Mouse (Mus musculus) G1E (cell line): ENCODE measurements around the gene Kank1. TPM values are rescaled to one million over a fixed set of nuclear protein-coding genes. Genes with fewer than 3 reads are reported as not detected.
A peak's percentile ranks its signal among the peaks of the same experiment; 100 is the strongest.

Experiments used
- ATAC-seq: 2 replicates; pipeline ENCODE4 v1.8.0; 2016; ENCODE audit warnings: mild to moderate bottlenecking; ENCODE audit not compliant: insufficient number of reproducible peaks, poor library complexity, low FRiP score, severe bottlenecking; ENCODE audit errors: extremely low read depth
- DNase-seq: peaks from one replicate; pipeline ENCODE4 v3.0.0; 2012; ENCODE audit warnings: low spot score
- H3K27me3 ChIP-seq: 2 replicates; pipeline ENCODE4 v1.6.1; 2012; ENCODE audit warnings: mild to moderate bottlenecking, low read length, inconsistent platforms; ENCODE audit not compliant: insufficient read depth
- H3K36me3 ChIP-seq: replicated peaks from 2 replicates; pipeline ENCODE3; 2012; ENCODE audit warnings: mild to moderate bottlenecking, inconsistent platforms
- H3K4me1 ChIP-seq: 2 replicates; pipeline ENCODE4 v1.6.1; 2012; ENCODE audit warnings: low read depth, low read length, inconsistent platforms, mixed read lengths; ENCODE audit not compliant: insufficient read depth
- H3K4me3 ChIP-seq: 2 replicates; pipeline ENCODE4 v1.5.1; 2012; ENCODE audit warnings: low read depth, mild to moderate bottlenecking, inconsistent platforms, low read length, moderate library complexity, mixed read lengths
- H3K9me3 ChIP-seq: replicated peaks from 2 replicates; pipeline ENCODE4 v1.6.1; 2012; ENCODE audit warnings: inconsistent platforms
- CTCF ChIP-seq: IDR thresholded peaks from 2 replicates; pipeline ENCODE4 v1.5.1; 2012; ENCODE audit warnings: low read depth, low read length, inconsistent platforms, mixed read lengths
- GATA1 ChIP-seq: IDR thresholded peaks from 2 replicates; pipeline ENCODE4 v1.6.1; 2012; ENCODE audit warnings: borderline replicate concordance, low read length, inconsistent platforms, mixed read lengths
- GATA2 ChIP-seq: IDR thresholded peaks from 2 replicates; pipeline ENCODE4 v1.6.1; 2012; ENCODE audit warnings: low read depth, low read length, inconsistent platforms, borderline replicate concordance
- POLR2AphosphoS5 ChIP-seq: IDR thresholded peaks from 2 replicates; pipeline ENCODE4 v1.6.1; 2012; ENCODE audit warnings: low read depth, low read length, inconsistent platforms; ENCODE audit not compliant: insufficient replicate concordance
- TAL1 ChIP-seq: conservative IDR thresholded peaks from 2 replicates; pipeline ENCODE4 v1.6.1; 2012; ENCODE audit warnings: low read depth, low read length, inconsistent platforms, mixed read lengths
- polyA plus RNA-seq: library from polyadenylated mRNA; stranded (reverse); fragments of >175 nt; gene quantifications from 2 replicates; pipeline ENCODE4 v1.2.3, GENCODE M21; 2012
- total RNA-seq, 2 experiments: library from RNA; stranded (forward) in 1 of 2; stranded (reverse) in 1 of 2; fragments of 200-1000 nt in 1 of 2; fragments of >200 nt in 1 of 2; fragmentation: Nextera tagmentation in 1 of 2; gene quantifications; 2 replicates each; pipeline ENCODE4 v1.2.3; 2014 to 2017

Kank1 gene
- total and polyA plus RNA-seq, 3 experiments = 0.22 TPM; not detected in 2

DNA sequence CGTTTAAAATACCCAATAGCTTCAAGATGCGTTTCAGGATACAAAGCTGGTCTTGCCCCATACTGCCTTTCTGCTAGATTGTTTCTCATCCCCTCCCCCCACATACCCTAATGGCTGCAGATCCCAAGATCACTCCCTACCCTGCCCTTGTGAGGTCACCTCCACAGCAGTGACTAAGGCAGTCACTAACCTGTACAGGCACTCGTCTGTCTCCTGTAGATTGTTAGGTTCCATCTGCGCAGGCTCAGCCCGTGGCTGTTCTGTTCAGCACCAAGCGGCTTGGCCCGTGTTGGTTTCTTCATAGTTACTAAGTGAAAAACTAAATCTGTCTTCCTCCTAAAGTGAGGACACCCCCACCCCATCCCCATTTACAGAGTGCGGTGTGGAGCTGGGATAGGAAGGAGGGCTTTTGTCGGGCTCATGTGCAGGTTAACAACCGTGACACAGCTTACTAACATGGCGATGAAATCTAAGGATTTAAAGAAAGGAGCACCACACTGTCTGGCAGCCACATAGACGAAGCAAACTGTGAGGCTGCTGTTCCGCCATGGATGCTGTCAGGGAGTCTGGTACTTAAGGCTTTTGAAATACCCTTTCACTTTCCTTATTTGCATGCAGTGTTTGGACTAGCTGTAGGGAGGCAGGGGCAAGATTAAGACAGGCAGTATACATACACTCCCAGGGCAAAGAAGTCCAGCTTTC, 163.6 kb downstream of the Kank1 start:
- H3K36me3 ChIP-seq = no peaks in the 10 kb centered on the region
- DNase-seq (no peak), ATAC-seq (no peak)
- H3K9me3 ChIP-seq = peaks cover 62% of the 10 kb centered on the region
- no peaks in the 10 kb centered on the region for H3K4me1 ChIP-seq
- H3K27me3 ChIP-seq = no peaks in the 10 kb centered on the region
- TF ChIP-seq GATA1 (no peak), CTCF (no peak), GATA2 (no peak)
- H3K4me3 ChIP-seq = no peak overlapping the region

DNA sequence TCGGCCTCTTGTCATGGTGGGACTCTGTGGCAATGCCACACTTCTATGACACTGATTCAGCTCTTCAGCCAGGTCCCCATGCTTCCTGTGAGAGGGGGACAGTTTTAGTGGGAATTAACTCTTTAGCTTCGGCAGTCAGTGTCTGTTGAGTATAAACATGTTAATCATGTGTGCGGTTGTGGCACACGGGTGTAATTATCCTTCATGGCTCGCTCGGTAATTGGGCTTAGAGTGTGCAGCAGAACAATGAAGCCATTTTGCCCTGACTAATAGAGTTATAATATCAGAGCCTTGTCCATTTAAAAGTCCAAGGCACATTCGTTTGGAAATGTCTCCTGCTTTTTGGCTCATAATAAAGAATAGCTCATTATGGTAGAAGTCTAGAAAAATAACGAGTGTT, 164.7 kb downstream of the Kank1 start:
- ATAC-seq = no peak
- H3K4me3 ChIP-seq = no peak overlapping the region
- no peaks in the 10 kb centered on the region for H3K4me1 ChIP-seq
- peaks cover 57% of the 10 kb centered on the region for H3K9me3 ChIP-seq
- TF ChIP-seq POLR2AphosphoS5 (no peak), CTCF (no peak), GATA1 (no peak), TAL1 (no peak), GATA2 (no peak)
- H3K27me3 ChIP-seq = no peaks in the 10 kb centered on the region
- no peaks in the 10 kb centered on the region for H3K36me3 ChIP-seq
- DNase-seq = no peak

DNA sequence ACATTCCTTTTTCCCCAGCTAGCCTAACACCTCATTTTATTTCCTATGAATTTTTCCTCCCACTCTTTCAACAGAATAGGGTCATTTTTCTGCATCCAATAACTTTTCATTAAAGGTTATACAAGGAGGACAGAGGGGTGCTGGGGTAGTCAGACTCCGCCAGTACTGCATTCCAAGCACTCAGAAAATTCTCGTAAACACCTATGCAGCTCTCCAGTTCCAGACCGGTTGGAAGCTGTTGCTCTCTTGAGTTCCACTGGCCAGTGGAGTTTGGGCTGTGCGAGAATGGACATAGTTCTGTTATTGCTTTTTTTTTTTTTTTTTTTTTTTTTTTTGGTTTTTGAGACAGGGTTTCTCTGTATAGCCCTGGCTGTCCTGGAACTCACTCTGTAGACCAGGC, 167.4 kb downstream of the Kank1 start:
- H3K4me1 ChIP-seq = no peaks in the 10 kb centered on the region
- no peak for ATAC-seq
- no peak overlapping the region for H3K4me3 ChIP-seq
- peaks cover 55% of the 10 kb centered on the region for H3K9me3 ChIP-seq
- no peak for DNase-seq
- H3K27me3 ChIP-seq = no peaks in the 10 kb centered on the region
- TF ChIP-seq POLR2AphosphoS5 (no peak), TAL1 (no peak), GATA2 (no peak), CTCF (no peak), GATA1 (no peak)
- no peaks in the 10 kb centered on the region for H3K36me3 ChIP-seq

DNA sequence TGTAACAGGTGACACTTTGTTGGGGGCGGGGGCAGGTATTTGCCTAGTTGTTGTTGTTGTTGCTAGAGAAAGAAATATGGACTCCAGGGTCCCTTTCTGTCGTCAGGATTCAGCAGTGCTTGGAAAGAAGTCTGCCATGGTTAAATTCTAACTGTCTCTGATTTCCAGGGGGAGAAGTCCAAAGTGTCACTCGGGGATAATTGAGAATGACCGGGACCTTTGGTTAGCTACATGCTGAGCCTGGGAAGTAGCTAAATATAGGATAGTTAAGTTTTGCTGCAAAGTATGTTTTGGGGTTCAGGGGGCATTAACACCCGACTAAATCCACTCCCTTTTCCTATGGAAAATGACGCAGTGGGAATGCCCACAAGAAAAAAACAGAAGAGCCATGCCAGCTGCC, 169.2 kb downstream of the Kank1 start:
- Histone ChIP-seq H3K9me3 (peaks cover 63% of the 10 kb centered on the region), H3K4me1 (no peaks in the 10 kb centered on the region), H3K27me3 (no peaks in the 10 kb centered on the region; the same call in 1 of the 2 replicates), H3K36me3 (no peaks in the 10 kb centered on the region), H3K4me3 (no peak overlapping the region)
- ATAC-seq (no peak), DNase-seq (no peak)
- TF ChIP-seq GATA2 = no peak
- no peak for TF ChIP-seq GATA1
- no peak for TF ChIP-seq TAL1

DNA sequence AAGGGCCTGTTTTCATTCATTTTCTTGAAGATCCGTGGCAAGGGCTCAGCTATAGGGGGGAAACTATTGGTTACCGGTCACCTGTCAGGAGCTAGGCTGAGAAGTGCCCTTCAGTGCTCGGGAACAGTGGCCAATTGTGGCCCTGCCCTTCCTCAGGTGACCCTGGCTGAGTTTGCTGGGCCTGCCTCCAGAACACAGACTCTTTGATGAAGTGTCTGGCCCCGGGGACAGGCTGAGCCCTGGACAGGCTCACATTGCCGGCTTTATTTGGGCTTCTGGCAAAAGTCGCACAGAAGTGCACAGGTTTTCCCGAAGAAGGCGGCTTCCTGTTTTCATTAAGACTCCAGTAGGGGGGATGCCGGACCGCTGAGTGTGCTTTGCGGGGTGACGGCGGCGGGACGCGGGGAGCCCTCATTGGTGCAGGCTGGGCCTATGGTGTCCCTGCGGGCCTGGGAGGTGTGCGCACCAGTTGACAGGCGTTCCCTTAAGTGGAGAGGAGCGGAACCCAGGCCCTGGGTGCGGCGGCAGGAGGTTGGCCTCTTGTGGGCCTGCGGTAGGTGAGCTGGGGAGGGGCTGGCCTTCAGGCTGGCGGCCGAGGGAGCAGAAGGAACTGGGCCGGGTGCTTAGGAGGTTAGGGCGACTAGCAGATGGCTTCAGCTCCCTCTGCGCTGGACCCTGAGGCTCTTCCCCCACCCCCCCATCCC, 169.9 kb downstream of the Kank1 start:
- peak overlapping the region; percentile 7; the same call in 1 of the 2 replicates for H3K4me3 ChIP-seq
- ATAC-seq (no peak), DNase-seq (no peak)
- no peaks in the 10 kb centered on the region for H3K36me3 ChIP-seq
- no peaks in the 10 kb centered on the region; the same call in 1 of the 2 replicates for H3K27me3 ChIP-seq
- peaks cover 64% of the 10 kb centered on the region for H3K9me3 ChIP-seq
- TF ChIP-seq GATA1 (no peak), TAL1 (no peak), CTCF (no peak), POLR2AphosphoS5 (no peak), GATA2 (no peak)
- no peaks in the 10 kb centered on the region for H3K4me1 ChIP-seq

DNA sequence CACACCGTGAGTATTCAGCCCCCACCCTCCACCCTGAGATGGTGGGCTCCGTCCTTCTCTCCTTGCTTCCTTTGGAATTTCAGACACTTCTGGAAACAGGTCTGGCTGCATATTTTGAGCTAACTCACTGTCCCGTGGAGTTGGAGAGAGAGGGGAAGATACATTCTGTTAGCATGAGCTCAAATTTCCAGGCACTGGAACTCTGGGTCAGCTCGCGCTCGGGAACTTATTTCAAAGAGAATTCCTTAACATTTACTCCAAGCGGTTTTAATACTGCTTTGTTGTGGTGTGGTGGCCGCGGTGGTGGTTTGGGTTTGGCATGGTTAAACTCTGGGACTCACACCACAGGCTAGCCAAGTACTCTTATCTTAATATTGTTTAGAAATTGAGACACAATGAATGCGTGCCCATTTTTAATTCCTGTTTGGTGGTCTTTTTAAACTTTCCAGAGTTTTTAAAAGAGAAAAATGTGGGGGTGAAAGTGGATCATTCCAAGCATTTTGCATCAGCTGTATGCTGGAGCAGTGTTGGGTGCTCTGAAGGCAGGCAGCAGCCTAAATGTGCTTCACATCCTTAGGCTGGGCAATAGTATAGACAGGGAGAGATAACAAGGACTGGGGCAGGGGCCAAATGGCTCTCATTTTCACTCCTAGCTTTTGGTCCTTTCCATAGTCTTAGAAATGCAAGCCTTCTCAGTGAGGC, 170.6 kb downstream of the Kank1 start:
- H3K36me3 ChIP-seq = no peaks in the 10 kb centered on the region
- TF ChIP-seq POLR2AphosphoS5 (no peak), GATA1 (no peak), CTCF (no peak), GATA2 (no peak), TAL1 (no peak)
- peaks cover 65% of the 10 kb centered on the region for H3K9me3 ChIP-seq
- DNase-seq (no peak), ATAC-seq (no peak)
- H3K4me3 ChIP-seq = no peak overlapping the region
- no peaks in the 10 kb centered on the region; the same call in 1 of the 2 replicates for H3K27me3 ChIP-seq
- H3K4me1 ChIP-seq = no peaks in the 10 kb centered on the region
